Mouse (Mus musculus) hindbrain, embryonic 15.5 days (tissue): ENCODE data around the gene Mrpl4. TPM values are rescaled to one million over a fixed set of nuclear protein-coding genes. Genes with fewer than 3 reads are reported as not detected.
A peak's percentile ranks its signal among the peaks of the same experiment; 100 is the strongest.

Experiments
- ATAC-seq: fragments of 200-750 bp; cut with Nextera tagmentation; 2 replicates; pipeline ENCODE4 v1.8.0; 2017; ENCODE audit warnings: low read depth, moderate number of reproducible peaks, moderate TSS enrichment; ENCODE audit not compliant: low FRiP score
- H3K27ac ChIP-seq: fragments of 300-500 bp; sonication (generic); replicated peaks from 2 replicates; pipeline ENCODE4 v1.5.1; 2015; ENCODE audit warnings: mild to moderate bottlenecking, inconsistent platforms
- H3K27me3 ChIP-seq: fragments of 300-500 bp; sonication (generic); 2 replicates; pipeline ENCODE4 v1.6.1; 2015; ENCODE audit warnings: control low read depth, inconsistent platforms
- H3K36me3 ChIP-seq: fragments of 300-500 bp; sonication (generic); 2 replicates; pipeline ENCODE4 v1.6.1; 2015; ENCODE audit warnings: control low read depth, inconsistent platforms
- H3K4me1 ChIP-seq: fragments of 300-500 bp; sonication (generic); replicated peaks from 2 replicates; pipeline ENCODE4 v1.6.1; 2015; ENCODE audit warnings: control low read depth, inconsistent platforms
- H3K4me2 ChIP-seq: fragments of 300-500 bp; sonication (generic); 2 replicates; pipeline ENCODE4 v1.6.1; 2015; ENCODE audit warnings: moderate library complexity, mild to moderate bottlenecking, inconsistent platforms
- H3K4me3 ChIP-seq: fragments of 300-500 bp; sonication (generic); 2 replicates; pipeline ENCODE4 v1.5.1; 2015; ENCODE audit warnings: mild to moderate bottlenecking, inconsistent platforms
- H3K9ac ChIP-seq: fragments of 300-500 bp; sonication (generic); 2 replicates; pipeline ENCODE4 v1.6.1; 2015; ENCODE audit warnings: inconsistent platforms
- H3K9me3 ChIP-seq: fragments of 300-500 bp; sonication (generic); 2 replicates; pipeline ENCODE4 v1.6.1; 2016; ENCODE audit warnings: control low read depth, inconsistent platforms
- WGBS: fragments of 180-500 bp; shearing (Covaris S2); methylation state at CpG from one replicate; pipeline ENCODE4 v1.1.7; 2015; 5-methylcytosine and 5-hydroxymethylcytosine counted together
- polyA plus RNA-seq: library from polyadenylated mRNA; unstranded; fragments of >200 nt; fragmentation: Nextera tagmentation; extraction: Ambion mirVana; gene quantifications from 2 replicates; pipeline ENCODE4 v1.2.1, GENCODE M21; 2015

Gene Mrpl4
- polyA plus RNA-seq, 1 experiment from 2014 or later: 114 TPM

DNA sequence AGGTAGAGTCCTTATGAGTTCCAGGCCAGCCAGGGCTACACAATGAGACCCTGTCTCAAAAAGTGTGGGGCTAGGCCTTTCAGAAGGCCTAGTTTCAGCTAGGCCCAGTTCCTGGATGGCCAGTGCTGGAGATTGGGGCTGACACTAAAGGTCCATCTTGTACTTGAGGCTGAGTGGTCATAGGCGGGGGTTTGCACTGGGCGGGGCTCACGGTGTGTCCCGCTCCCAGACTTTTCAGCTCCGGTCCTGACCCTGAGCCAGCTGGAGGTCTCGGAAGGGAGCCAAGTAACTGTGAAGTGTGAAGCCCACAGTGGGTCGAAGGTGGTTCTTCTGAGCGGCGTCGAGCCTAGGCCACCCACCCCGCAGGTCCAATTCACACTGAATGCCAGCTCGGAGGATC lies 24.3 kb downstream of the Mrpl4 start:
- no peak overlapping the region for H3K4me2 ChIP-seq
- WGBS: 82% methylated on average over 12 of the region's 12 CpGs
- H3K27me3 ChIP-seq: peaks cover 36% of the 10 kb centered on the region
- no peak overlapping the region for H3K9ac ChIP-seq
- H3K36me3 ChIP-seq: no peaks in the 10 kb centered on the region
- no peak for ATAC-seq
- H3K9me3 ChIP-seq: no peaks in the 10 kb centered on the region
- H3K4me1 ChIP-seq: peaks cover 28% of the 10 kb centered on the region
- no peak overlapping the region for H3K4me3 ChIP-seq
- no peak overlapping the region for H3K27ac ChIP-seq

DNA sequence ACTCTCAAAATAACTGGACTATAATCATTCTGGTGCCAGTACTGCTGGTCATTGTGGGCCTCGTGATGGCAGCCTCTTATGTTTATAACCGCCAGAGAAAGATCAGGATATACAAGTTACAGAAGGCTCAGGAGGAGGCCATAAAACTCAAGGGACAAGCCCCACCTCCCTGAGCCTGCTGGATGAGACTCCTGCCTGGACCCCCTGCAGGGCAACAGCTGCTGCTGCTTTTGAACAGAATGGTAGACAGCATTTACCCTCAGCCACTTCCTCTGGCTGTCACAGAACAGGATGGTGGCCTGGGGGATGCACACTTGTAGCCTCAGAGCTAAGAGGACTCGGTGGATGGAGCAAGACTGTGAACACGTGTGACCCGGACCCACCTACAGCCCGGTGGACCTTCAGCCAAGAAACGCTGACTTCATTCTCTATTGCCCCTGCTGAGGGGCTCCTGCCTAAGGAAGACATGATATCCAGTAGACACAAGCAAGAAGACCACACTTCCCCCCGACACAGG lies 25.3 kb downstream of the Mrpl4 start:
- H3K36me3 ChIP-seq: no peaks in the 10 kb centered on the region
- WGBS: 53% methylated on average over 8 of the region's 8 CpGs

DNA sequence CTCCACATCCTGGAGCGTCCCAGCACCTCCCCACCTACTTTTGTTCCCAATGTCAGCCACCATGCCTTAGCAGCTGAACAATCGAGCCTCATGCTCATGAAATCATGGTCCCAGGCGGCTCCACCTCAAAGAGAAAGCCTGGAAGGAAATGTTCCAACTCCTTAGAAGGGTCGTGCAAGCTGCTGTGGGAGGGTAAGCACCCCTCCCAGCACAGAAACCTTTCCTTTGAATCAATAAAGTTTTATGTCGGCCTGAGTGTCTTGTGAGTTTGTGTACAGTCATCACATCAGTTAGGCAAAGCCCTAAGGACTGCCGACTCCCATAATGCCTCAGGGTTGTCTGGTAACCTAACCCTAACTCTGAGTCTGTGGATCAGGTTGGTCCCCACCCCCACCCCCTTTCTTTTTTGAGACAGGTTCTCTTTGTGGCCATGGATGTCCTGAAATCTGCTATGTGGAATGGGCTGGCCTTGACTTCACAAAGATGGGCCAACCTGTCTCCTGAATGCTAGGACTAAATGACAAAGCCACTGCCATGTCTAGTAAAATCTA lies 26.1 kb downstream of the Mrpl4 start:
- Histone ChIP-seq H3K4me2 (no peak overlapping the region), H3K27ac (no peak overlapping the region), H3K4me1 (peaks cover 46% of the 10 kb centered on the region), H3K36me3 (no peaks in the 10 kb centered on the region), H3K4me3 (no peak overlapping the region), H3K9ac (no peak overlapping the region), H3K27me3 (peaks cover 54% of the 10 kb centered on the region), H3K9me3 (no peaks in the 10 kb centered on the region)
- WGBS: 72% methylated on average over 6 of the region's 6 CpGs
- no peak for ATAC-seq

More for the DNA sequence above, 25.3 kb downstream of the Mrpl4 start:
- Histone ChIP-seq H3K9me3 (no peaks in the 10 kb centered on the region), H3K4me1 (peaks cover 38% of the 10 kb centered on the region), H3K4me2 (no peak overlapping the region), H3K9ac (no peak overlapping the region), H3K27me3 (peaks cover 46% of the 10 kb centered on the region), H3K4me3 (no peak overlapping the region), H3K27ac (no peak overlapping the region)
- ATAC-seq: no peak

DNA sequence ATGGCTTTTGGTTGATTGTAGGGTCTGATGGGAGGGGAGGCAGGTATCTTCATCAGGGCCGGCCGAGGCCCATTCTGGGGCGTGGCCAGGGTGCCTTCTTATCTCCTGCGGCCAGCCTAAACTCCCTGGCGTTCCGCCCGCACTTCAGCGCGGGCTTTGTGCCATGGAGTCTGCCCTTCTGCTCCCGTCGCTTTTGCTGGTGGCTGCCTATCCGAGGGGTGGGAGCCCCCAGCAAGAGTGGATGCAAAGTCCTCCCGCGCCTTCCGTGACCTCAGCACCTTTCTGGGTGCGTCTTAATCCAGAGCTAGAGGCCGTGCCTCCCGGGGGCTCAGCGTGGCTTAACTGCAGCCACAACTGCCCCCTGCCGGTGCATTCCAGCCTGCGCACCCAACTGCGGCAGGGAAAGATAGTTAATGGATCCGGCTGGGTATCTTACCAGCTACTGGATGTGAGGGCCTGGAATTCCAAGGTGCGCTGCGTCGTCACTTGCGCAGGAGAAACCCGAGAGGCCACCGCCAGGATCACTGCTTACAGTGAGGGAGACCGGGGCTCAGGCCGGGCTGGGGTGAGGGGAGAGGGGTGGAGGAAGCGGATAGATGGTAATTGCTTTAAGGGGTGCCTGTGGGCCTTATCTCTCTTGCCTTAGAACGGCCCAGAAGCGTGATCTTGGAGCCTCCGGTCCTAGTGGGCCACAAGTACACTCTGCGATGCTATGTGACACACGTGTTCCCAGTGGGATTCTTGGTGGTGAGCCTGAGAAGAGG lies 26.9 kb downstream of the Mrpl4 start, which contains the start of gene Icam4:
TSS of gene Icam4 (plus strand) at position 83 of the 764 bp plus-strand sequence.
- H3K4me1 ChIP-seq: peaks cover 48% of the 10 kb centered on the region
- no peaks in the 10 kb centered on the region for H3K36me3 ChIP-seq
- H3K9me3 ChIP-seq: no peaks in the 10 kb centered on the region
- ATAC-seq: no peak
- H3K4me2 ChIP-seq: peak within 1 kb of the TSS; percentile 85
- 2% methylated on average over 37 of the region's 37 CpGs for WGBS
- no peak within 1 kb of the TSS for H3K27ac ChIP-seq
- peaks cover 60% of the 10 kb centered on the region for H3K27me3 ChIP-seq
- H3K9ac ChIP-seq: no peak within 1 kb of the TSS
- H3K4me3 ChIP-seq: peak within 1 kb of the TSS; percentile 29

DNA sequence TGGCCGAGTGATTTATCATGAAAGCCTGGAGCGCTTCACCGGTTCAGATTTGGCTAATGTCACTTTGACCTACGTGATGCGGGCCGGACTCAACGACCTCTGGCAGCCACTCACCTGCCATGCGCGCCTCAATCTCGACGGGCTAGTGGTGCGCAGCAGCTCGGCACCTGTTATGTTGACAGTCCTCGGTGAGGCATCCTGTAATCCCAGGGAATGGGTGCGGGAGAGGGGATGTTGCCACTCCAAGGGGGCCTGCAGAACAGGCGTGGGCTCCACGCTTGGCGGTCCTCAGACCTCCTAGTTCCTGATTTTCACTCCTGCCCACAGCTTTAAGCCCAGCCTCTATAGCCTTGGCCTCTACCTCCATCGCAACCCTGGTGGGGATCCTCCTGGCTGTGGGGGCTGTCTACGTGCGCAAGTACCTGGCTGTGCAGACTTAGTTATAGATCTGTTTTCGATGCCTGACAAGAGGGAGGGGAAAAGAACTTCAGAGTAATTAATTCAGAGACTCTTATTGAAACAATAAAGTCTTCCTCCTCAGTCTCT lies 27.6 kb downstream of the Mrpl4 start:
- 27% methylated on average over 22 of the region's 22 CpGs for WGBS
- no peaks in the 10 kb centered on the region for H3K36me3 ChIP-seq
- peak overlapping the region; percentile 85 for H3K4me2 ChIP-seq
- no peak overlapping the region for H3K4me3 ChIP-seq
- H3K9me3 ChIP-seq: no peaks in the 10 kb centered on the region
- peaks cover 54% of the 10 kb centered on the region for H3K4me1 ChIP-seq
- no peak for ATAC-seq
- peaks cover 67% of the 10 kb centered on the region for H3K27me3 ChIP-seq
- no peak overlapping the region for H3K27ac ChIP-seq
- no peak overlapping the region for H3K9ac ChIP-seq

DNA sequence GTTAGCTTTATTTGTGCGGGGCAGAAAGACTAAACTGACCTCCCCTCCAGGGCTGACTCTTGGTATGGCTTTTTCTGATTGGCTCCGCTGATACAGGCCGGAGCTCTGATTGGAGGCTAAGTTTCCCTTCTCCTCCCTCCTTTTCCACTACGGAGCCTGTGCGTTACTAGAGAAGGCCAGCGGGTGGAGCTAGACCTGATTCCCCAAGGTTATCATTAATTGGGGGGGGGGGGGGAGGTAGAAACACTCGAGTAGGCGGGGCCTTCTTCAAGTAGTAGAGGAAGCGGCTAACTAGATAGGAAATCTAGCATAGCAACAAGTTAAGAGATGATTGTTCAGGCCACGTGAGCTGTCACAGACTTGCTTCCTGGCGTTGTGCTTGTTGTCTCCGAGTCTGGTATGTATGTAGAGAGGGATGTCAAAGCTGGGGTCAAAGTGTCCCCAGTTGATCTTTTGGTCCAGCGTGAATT lies 28.3 kb downstream of the Mrpl4 start:
- Histone ChIP-seq H3K36me3 (no peaks in the 10 kb centered on the region), H3K27me3 (peaks cover 74% of the 10 kb centered on the region), H3K4me3 (peak overlapping the region; percentile 47), H3K9me3 (no peaks in the 10 kb centered on the region), H3K9ac (0 out of 2 replicates have a peak overlapping the region, but pooled peaks have one; percentile 0), H3K4me2 (peak overlapping the region; percentile 85), H3K27ac (peak overlapping the region; percentile 56), H3K4me1 (peaks cover 61% of the 10 kb centered on the region)
- peak; percentile 51 for ATAC-seq
- 0% methylated on average over 13 of the region's 13 CpGs for WGBS

DNA sequence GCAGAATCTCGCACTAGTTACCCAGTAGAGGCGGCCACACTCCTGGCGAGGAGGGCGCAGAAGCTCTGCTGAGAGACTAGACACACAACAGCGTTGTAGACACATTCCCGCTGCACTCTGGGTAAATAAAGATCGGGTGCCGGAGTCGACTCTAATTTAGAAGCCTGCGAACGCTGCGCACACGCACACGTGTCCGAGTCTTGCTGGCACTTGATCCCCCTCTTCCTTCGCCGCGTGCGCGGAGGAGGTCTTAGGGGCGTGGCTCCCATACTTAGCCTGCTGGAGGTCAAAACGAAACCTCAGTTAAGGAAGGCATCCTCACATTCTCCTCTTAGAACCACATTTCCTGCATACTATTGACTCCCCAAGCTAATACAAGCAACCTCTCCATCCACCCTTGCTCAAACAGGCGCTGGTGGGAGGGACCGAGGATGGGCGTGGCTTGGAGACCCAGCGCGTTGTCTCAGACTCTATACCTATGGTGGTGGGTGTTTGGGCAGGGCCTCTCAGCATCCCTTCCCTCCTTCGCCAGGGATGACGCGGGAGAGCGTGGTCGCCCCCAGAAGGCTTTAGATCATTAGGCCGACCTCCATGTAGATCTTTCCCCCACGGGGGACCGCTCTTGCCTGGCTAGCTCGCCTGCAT lies 28.8 kb downstream of the Mrpl4 start:
- Histone ChIP-seq H3K9ac (peak overlapping the region; percentile 32), H3K4me3 (peak overlapping the region; percentile 47), H3K27me3 (peaks cover 79% of the 10 kb centered on the region), H3K4me2 (peak overlapping the region; percentile 85), H3K4me1 (peaks cover 65% of the 10 kb centered on the region), H3K9me3 (no peaks in the 10 kb centered on the region), H3K36me3 (no peaks in the 10 kb centered on the region), H3K27ac (peak overlapping the region; percentile 56)
- WGBS: under 1% methylated on average over 36 of the region's 36 CpGs
- ATAC-seq: peak; percentile 72

DNA sequence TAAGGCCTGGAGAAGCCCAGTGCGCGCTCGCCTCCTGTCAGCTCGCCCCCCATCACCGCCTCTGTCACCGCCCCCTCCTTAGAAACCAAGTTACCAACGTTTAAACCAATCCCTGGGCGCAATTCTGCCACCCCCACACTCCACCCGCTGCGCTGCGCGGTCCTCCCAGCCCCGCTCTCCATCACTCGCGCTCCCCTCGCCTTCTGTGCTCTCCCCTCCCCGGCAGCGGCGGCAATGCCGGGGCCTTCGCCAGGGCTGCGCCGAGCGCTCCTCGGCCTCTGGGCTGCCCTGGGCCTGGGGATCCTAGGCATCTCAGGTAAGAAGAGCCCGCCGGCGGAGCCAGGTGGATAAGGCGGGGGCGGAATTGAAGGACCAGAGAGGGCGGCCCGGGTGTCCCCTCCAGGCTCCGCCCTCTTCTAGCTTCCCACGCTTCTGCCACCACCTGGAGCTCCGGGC lies 29.4 kb downstream of the Mrpl4 start, which contains the start of gene Icam5:
TSS of gene Icam5 (plus strand) at position 178 of the 456 bp plus-strand sequence.
- under 1% methylated on average over 35 of the region's 35 CpGs for WGBS
- H3K9me3 ChIP-seq: no peaks in the 10 kb centered on the region
- ATAC-seq: peak; percentile 13; the same call in 1 of the 2 replicates
- H3K4me3 ChIP-seq: peak within 1 kb of the TSS; percentile 47
- peak within 1 kb of the TSS; percentile 32 for H3K9ac ChIP-seq
- H3K27me3 ChIP-seq: peaks cover 80% of the 10 kb centered on the region
- H3K36me3 ChIP-seq: no peaks in the 10 kb centered on the region
- peak within 1 kb of the TSS; percentile 56 for H3K27ac ChIP-seq
- H3K4me1 ChIP-seq: peaks cover 71% of the 10 kb centered on the region
- peak within 1 kb of the TSS; percentile 85 for H3K4me2 ChIP-seq

DNA sequence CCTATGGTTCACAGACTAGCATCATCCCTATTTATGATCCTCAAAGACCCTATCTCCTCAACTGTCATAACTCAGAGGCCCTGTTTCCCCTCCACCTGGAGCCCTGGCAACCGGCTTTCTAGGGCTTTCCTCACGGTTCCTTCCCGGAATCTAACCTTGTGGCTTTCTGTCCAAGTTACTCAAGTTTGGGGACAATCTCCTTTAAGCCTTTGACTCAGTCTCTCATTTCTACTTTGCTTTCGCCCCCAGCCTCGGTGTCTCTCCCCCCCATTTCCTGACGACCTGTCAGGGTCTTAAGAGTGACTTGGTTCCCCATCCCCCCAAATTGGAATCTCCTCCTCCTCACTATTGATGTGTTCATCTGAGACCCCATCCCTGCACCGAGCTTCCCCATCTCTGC lies 30.0 kb downstream of the Mrpl4 start:
- 1% methylated on average over 7 of the region's 7 CpGs for WGBS
- Histone ChIP-seq H3K9ac (no peak overlapping the region), H3K27ac (no peak overlapping the region), H3K4me3 (peak overlapping the region; percentile 47), H3K4me1 (peaks cover 76% of the 10 kb centered on the region), H3K36me3 (no peaks in the 10 kb centered on the region), H3K4me2 (peak overlapping the region; percentile 85), H3K9me3 (no peaks in the 10 kb centered on the region), H3K27me3 (peaks cover 80% of the 10 kb centered on the region)
- ATAC-seq: no peak

DNA sequence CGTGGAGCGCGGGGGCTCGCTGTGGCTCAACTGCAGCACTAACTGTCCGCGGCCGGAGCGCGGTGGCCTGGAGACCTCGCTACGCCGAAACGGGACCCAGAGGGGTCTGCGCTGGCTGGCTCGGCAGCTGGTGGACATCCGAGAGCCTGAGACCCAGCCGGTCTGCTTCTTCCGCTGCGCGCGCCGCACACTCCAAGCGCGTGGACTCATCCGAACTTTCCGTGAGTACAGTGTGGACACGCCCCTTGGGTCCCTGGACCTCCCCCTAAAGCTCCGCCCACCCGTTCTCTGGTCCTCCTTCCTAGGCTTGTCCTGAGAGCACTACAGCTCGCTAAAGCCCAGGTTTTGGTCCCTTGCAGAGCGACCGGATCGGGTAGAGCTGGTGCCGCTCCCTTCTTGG lies 30.6 kb downstream of the Mrpl4 start:
- no peak for ATAC-seq
- peaks cover 83% of the 10 kb centered on the region for H3K4me1 ChIP-seq
- no peak overlapping the region for H3K27ac ChIP-seq
- H3K9me3 ChIP-seq: no peaks in the 10 kb centered on the region
- WGBS: under 1% methylated on average over 32 of the region's 34 CpGs
- peak overlapping the region; percentile 47 for H3K4me3 ChIP-seq
- peak overlapping the region; percentile 85 for H3K4me2 ChIP-seq
- no peaks in the 10 kb centered on the region for H3K36me3 ChIP-seq
- H3K9ac ChIP-seq: 0 out of 2 replicates have a peak overlapping the region, but pooled peaks have one; percentile 11
- H3K27me3 ChIP-seq: peaks cover 81% of the 10 kb centered on the region

DNA sequence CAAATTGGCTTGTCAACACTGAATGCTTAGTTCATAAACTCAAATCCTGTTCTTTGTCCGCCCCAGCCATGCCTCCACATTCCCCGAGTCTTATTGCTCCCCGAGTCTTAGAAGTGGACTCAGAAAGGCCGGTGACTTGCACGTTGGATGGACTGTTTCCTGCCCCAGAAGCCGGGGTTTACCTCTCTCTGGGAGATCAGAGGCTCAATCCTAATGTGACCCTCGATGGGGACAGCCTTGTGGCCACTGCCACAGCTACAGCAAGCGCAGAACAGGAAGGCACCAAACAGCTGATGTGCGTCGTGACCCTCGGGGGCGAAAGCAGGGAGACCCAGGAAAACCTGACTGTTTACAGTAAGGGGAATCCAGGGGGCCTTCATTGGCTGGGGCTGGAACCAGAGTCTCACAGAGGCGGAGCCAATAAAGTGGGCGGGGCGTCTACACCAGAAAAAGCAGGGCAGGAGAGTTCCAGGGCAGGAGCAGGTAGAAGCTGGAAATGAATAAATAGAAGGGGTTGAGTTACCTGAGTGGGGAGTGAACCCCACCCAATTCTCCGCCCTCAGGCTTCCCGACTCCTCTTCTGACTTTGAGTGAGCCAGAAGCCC lies 32.0 kb downstream of the Mrpl4 start:
- Histone ChIP-seq H3K4me1 (peaks cover 82% of the 10 kb centered on the region), H3K4me3 (peak overlapping the region; percentile 52), H3K9ac (no peak overlapping the region), H3K4me2 (peak overlapping the region; percentile 87; the same call in 1 of the 2 replicates), H3K9me3 (no peaks in the 10 kb centered on the region), H3K27me3 (peaks cover 84% of the 10 kb centered on the region), H3K27ac (no peak overlapping the region), H3K36me3 (no peaks in the 10 kb centered on the region)
- 5% methylated on average over 17 of the region's 17 CpGs for WGBS
- ATAC-seq: no peak
